Mouse (Mus musculus): Measurements from ENCODE around the gene Aldh1l1. TPM values are rescaled to one million over a fixed set of nuclear protein-coding genes. Genes with fewer than 3 reads are reported as not detected.
A peak's percentile ranks its signal among the peaks of the same experiment; 100 is the strongest.

Aldh1l1 gene
- total RNA-seq, 2 experiments from 2014 or later: 62.6 to 66.0 TPM

DNA sequence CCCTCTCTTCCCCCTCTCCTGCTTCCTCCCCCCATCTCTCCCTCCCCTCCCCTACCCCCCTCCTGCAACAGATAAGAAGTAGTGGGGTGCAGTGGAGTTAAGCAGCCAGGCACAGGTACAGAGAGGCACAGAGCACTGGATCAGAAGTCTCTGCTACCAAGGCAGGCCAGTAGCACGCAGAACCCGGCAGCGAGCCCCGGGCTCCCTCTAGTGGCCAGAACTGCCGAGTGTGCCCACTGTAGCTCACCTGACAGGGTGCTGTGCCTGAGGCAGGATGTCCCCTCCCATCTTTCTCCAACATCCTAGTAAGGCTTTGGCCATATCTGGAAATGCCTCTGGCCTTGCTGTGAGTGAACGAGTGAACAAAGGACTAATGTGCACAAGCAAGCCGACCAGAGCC lies 51.7 kb downstream of the Aldh1l1 start:
- peak; percentile 86 to 93 for DNase-seq (ENCODE audit: extremely low spot score in 1 of 2, low spot score in 2 of 2)
- Histone ChIP-seq H3K4me3 (no peak overlapping the region), H3K27ac (no peak overlapping the region)
- TF ChIP-seq CTCF (IDR thresholded peaks at IDR 0.05): peak; percentile 91
- intact Hi-C loops (cut with DNase I): loop anchor here (1.0 to 10.0 kb wide), 4 partner anchors 37 to 863 kb away; no protein-coding TSS in a partner anchor

DNA sequence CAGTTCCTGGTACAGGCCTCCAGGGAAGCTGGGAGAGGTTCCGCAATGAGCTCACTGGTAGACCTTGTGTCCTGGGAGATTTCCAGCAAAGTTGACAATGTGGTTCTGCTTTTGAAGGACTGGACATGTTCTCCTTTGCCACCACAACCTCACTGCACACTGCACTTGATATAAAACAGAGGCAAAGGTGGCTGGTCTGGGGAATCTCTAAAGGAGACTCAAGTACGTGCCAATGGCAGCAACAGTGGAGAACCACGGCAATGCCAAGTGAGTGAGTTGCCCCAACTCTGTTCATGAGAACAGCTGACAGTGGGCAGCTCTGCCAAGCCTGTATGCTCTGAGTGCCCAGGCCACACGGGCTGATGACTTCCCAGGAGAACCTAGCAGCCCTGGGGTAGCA lies 53.0 kb downstream of the Aldh1l1 start:
- intact Hi-C loops (cut with DNase I): loop anchor here (5.0 to 10.0 kb wide), 2 partner anchors 107 to 864 kb away; no protein-coding TSS in a partner anchor
- TF ChIP-seq CTCF (IDR thresholded peaks at IDR 0.05): no peak
- no peak overlapping the region for H3K4me3 ChIP-seq
- DNase-seq (ENCODE audit: extremely low spot score in 1 of 2, low spot score in 2 of 2): no peak
- no peak overlapping the region for H3K27ac ChIP-seq

DNA sequence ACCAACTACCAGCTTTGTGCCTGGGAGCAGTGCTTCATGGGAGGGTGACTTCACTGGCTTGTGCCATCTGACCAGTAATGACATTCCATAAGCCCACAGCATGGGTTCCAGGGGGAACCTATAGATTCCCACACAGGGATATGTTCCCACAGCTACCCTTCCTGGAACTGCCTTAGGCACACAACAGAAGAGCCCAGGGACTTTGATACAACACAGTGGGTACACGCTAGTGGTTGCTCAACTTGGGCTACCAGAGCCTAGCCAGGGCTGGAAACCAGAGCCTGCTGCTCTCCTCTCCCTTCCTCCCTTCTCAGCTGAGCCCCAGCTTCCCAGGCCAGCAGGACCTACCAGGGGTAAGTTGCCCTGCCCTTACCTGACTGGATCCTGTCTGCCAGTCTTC lies 54.3 kb downstream of the Aldh1l1 start:
- DNase-seq (ENCODE audit: extremely low spot score in 1 of 2, low spot score in 2 of 2): no peak
- no peak overlapping the region for H3K4me3 ChIP-seq
- TF ChIP-seq CTCF (IDR thresholded peaks at IDR 0.05): no peak
- no peak overlapping the region for H3K27ac ChIP-seq
- intact Hi-C loops (cut with DNase I): no loop called here

DNA sequence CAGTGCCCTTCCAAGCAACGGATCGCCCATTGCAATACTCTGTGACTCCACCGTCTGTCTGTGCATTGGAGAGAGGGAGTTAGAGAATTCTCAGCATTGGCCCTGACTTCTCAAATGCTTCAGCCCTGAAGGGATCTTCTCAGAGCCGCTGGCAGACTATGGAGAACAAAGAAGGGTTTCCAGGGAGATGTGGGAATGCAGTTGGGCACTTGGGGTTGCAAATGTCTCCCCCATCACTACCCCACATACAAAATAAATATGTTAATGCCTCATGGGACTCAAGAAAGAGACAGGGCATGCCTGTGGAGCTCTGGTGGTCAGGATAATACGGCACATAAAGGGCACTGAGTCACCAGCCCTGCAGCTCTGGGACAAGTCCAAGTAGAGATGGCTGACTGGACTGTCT lies 55.1 kb downstream of the Aldh1l1 start:
- H3K27ac ChIP-seq: no peak overlapping the region
- DNase-seq (ENCODE audit: extremely low spot score in 1 of 2, low spot score in 2 of 2): no peak
- intact Hi-C loops (cut with DNase I): no loop called here
- H3K4me3 ChIP-seq: no peak overlapping the region
- no peak for TF ChIP-seq CTCF (IDR thresholded peaks at IDR 0.05)

DNA sequence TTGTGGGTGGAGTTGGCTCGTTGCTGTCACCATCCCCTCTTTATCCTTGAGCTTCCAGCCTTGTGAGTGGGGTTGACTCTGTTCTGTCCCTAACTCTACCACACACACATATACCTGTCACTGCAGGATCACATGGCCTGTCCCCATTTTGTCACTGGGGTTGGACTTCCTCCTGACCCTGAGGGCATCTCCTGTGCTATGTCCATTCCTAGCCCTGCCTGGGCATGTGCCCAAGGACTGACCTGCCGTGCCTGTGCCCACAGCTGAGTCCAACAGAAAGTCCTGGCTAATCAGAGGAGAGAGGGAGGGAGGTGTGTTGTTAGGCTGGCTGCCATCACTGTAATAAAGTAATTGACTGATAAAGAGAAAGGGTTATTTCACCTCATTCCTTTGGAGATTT lies 58.2 kb downstream of the Aldh1l1 start:
- no peak overlapping the region for H3K4me3 ChIP-seq
- H3K27ac ChIP-seq: no peak overlapping the region
- intact Hi-C loops (cut with DNase I): no loop called here
- no peak for DNase-seq (ENCODE audit: extremely low spot score in 1 of 2, low spot score in 2 of 2)
- TF ChIP-seq CTCF (IDR thresholded peaks at IDR 0.05): no peak

DNA sequence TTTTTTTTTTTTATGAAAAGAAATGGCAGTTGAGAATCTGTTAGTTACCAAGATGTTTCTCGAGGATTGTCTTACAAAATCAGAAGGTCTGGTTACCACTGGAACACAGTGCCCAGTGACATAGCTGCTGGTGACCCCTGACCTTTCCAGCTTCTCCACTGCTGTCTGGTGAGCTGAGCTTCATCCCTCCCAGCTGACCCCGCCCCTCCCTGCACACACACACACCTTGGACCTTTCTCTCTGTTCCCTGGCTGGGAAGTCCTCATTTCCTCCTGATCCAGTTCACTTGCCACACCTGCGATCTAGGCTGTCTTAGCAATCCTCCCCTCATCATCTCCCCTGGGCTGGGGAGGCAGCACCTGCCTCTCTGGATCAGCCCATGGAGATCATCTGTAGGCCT lies 60.0 kb downstream of the Aldh1l1 start:
- H3K27ac ChIP-seq: no peak overlapping the region
- no peak for TF ChIP-seq CTCF (IDR thresholded peaks at IDR 0.05)
- intact Hi-C loops (cut with DNase I): no loop called here
- no peak for DNase-seq (ENCODE audit: extremely low spot score in 1 of 2, low spot score in 2 of 2)
- no peak overlapping the region for H3K4me3 ChIP-seq

DNA sequence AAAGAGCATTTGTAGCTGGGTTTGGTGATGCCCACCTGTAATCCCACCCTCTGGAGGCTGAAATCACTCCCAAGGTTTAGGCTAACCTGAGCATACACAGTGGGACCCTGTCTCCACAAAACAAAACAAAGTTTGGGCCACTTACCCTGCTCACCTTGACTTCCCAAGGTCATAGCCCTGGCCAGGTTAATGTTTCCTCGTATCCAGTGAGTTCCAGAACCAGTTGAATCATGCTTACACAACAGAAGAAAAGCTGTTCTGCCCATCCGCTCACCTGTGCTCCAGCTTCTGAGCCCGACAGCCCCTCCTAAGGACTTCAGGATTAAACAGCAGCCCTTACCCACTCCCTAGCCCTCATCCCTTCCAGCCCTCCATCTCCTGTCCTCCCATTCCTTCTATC lies 60.8 kb downstream of the Aldh1l1 start:
- intact Hi-C loops (cut with DNase I): no loop called here
- no peak for TF ChIP-seq CTCF (IDR thresholded peaks at IDR 0.05)
- Histone ChIP-seq H3K4me3 (no peak overlapping the region), H3K27ac (no peak overlapping the region)
- DNase-seq (ENCODE audit: extremely low spot score in 1 of 2, low spot score in 2 of 2): no peak

DNA sequence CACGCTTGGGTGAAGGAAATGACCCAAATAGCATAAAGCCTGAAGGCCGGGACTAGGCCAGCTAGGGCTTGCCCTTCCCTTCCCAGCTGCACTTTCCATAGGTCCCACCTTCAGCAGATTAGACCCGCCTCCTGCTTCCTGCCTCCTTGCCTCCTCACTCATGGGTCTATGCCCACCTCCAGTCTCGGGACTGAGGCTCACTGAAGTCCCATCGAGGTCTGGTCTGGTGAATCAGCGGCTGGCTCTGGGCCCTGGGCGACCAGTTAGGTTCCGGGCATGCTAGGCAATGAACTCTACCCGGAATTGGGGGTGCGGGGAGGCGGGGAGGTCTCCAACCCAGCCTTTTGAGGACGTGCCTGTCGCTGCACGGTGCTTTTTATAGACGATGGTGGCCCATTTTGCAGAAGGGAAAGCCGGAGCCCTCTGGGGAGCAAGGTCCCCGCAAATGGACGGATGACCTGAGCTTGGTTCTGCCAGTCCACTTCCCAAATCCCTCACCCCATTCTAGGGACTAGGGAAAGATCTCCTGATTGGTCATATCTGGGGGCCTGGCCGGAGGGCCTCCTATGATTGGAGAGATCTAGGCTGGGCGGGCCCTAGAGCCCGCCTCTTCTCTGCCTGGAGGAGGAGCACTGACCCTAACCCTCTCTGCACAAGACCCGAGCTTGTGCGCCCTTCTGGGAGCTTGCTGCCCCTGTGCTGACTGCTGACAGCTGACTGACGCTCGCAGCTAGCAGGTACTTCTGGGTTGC lies 64.1 kb downstream of the Aldh1l1 start:
- Histone ChIP-seq H3K4me3 (peak overlapping the region; percentile 30), H3K27ac (peak overlapping the region; percentile 55)
- DNase-seq (ENCODE audit: extremely low spot score in 1 of 2, low spot score in 2 of 2): peak in 1 of 2 experiments; percentile 29
- intact Hi-C loops (cut with DNase I): no loop called here
- TF ChIP-seq CTCF (IDR thresholded peaks at IDR 0.05): no peak

DNA sequence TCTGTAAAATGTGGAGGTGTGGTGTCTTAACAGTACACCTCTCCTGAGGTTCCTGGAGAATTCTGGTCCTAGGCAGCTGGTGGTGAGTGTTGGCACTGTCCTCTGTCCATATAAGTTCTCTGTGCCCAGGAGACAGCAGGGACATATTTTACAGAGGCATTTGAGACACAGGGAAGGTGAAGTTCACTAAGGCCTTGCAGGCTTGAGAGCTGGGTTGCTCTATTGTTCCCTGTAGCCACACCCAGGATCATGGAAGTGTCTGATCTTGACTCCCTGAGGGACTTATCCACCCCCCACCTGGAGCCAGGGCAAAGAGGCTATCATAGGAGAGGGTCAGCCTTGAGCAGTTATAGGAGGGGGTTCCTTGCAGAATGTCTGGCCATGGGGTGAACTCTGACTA lies 65.0 kb downstream of the Aldh1l1 start:
- intact Hi-C loops (cut with DNase I): no loop called here
- Histone ChIP-seq H3K4me3 (peak overlapping the region; percentile 30), H3K27ac (peak overlapping the region; percentile 55; the same call in 1 of the 2 replicates)
- no peak for TF ChIP-seq CTCF (IDR thresholded peaks at IDR 0.05)
- DNase-seq (ENCODE audit: extremely low spot score in 1 of 2, low spot score in 2 of 2): no peak

DNA sequence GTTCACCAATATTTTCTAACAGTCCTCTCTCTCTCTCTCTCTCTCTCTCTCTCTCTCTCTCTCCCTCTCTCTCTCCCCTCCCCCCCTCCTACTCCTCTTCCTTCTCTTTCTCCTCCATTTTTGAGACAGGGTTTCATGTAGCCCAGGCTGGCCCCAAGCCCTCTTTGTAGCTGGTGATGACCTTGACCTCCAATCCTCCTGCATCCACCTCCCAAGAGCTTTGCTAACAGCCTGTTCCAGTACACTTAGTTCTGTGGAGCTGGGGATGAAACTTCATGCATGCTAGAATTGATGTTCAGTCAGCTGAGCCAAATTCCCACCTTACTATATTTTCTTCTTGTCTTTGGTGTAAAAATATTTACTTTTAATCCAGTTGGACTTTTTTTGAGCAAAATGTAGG lies 67.0 kb downstream of the Aldh1l1 start:
- no peak for DNase-seq (ENCODE audit: extremely low spot score in 1 of 2, low spot score in 2 of 2)
- no peak overlapping the region for H3K4me3 ChIP-seq
- intact Hi-C loops (cut with DNase I): no loop called here
- H3K27ac ChIP-seq: no peak overlapping the region
- no peak for TF ChIP-seq CTCF (IDR thresholded peaks at IDR 0.05)

DNA sequence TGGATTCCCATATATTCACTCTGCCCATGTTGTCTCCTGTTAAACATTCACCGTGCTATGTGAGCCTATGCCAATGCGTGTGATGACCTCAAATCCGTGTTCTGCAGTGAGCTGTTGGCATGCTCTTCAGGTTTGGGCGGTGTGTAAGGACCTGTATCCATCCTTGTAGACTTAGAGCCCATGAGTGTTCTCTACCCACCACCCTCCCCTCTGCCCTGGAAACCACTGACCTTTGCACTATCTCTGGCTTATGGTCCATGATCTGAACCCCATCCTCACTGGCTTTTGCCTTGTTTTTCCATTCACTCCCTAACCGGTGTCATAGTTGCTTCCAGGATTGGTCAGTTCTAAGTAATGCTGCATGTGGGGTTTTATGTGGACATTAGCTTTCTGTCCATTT lies 67.5 kb downstream of the Aldh1l1 start:
- no peak for DNase-seq (ENCODE audit: extremely low spot score in 1 of 2, low spot score in 2 of 2)
- no peak for TF ChIP-seq CTCF (IDR thresholded peaks at IDR 0.05)
- intact Hi-C loops (cut with DNase I): no loop called here
- Histone ChIP-seq H3K4me3 (no peak overlapping the region), H3K27ac (no peak overlapping the region)

DNA sequence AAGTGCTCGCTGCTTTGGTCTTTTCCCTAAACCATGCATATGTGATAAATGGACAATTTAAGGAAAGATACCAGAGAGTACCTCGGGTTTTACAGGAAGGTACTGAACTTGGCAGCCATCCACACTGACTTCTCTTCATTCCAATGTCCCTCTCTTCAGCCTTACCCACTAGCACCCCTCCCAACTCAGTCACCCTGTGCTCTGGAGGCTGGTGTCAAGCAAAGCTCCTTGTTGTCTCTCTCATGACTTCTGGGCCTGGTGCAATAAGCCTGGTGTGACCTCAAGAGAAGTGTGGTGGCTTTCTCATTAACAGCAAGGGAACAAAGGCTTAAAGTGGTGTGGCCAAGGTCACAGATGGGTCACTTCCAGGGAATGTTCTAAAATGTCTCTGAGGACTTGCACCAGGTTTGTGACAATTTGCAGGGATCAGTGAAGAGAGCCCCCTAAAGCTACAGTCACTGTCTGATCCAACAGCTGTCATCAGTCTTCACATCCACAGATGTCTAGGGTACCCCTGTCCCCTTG lies 70.4 kb downstream of the Aldh1l1 start:
- no peak for DNase-seq (ENCODE audit: extremely low spot score in 1 of 2, low spot score in 2 of 2)
- intact Hi-C loops (cut with DNase I): no loop called here
- H3K4me3 ChIP-seq: no peak overlapping the region
- TF ChIP-seq CTCF (IDR thresholded peaks at IDR 0.05): no peak
- H3K27ac ChIP-seq: no peak overlapping the region

DNA sequence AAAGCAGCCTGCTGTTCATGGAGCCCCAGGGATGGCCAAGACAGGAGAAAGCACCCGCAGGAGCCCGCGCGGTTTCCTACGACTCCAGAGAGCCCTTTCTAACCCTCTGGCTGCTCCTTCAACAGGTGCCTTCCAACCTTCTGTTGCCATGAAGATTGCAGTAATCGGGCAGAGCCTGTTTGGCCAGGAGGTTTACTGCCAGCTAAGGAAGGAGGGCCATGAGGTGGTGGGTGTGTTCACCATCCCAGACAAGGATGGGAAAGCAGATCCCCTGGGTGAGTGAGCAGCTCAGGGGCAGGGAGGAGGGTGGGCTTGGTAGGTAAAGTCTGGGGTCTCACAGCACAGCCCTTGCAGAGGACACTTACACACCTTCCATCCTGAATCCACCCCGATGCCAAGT lies 70.8 kb downstream of the Aldh1l1 start:
- no peak for DNase-seq (ENCODE audit: extremely low spot score in 1 of 2, low spot score in 2 of 2)
- intact Hi-C loops (cut with DNase I): no loop called here
- no peak overlapping the region for H3K4me3 ChIP-seq
- TF ChIP-seq CTCF (IDR thresholded peaks at IDR 0.05): no peak
- H3K27ac ChIP-seq: no peak overlapping the region

Measured in left cerebral cortex, adult 2 months (tissue).